Mouse (Mus musculus) CD4-positive, CD25-positive, alpha-beta regulatory T cell, adult 2 months (primary cell): ENCODE results near the gene Serpinb3c.
"Not testable (repeated sequence)": the region's sequence is repeated elsewhere in the genome, so short reads cannot be mapped to it uniquely, and the experiment has no call there.

Experiments
- DNase-seq: peaks from one replicate; pipeline ENCODE4 v3.0.0-alpha.2; 2012; ENCODE audit warnings: low read depth, low spot score

Gene Serpinb3c

DNA sequence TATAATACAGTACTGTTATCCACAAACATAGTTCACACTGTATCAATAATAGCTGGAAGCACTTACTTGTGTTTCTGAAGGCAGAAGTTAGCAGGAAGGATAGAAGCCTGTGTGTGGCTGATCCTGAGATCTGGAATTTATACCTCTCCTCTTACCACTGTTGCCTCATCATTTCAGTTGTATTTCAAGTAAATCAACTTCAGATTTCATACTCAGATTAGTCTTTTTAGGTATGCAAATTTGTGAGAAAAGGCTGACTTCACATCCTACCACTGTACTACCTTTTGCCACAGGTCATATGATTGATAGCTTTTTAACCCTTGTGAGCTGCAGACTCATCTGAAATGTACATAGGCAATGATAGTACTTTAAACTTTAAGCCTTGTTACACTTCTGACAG lies at the start of gene Serpinb3c, which contains the start of gene Serpinb3b:
Gene Serpinb3c, minus strand, starts transcription at position 111 of the 400 bp plus-strand sequence.
Gene Serpinb3b, minus strand, starts transcription at position 101 of the 400 bp plus-strand sequence.
- DNase-seq = not testable (repeated sequence)

DNA sequence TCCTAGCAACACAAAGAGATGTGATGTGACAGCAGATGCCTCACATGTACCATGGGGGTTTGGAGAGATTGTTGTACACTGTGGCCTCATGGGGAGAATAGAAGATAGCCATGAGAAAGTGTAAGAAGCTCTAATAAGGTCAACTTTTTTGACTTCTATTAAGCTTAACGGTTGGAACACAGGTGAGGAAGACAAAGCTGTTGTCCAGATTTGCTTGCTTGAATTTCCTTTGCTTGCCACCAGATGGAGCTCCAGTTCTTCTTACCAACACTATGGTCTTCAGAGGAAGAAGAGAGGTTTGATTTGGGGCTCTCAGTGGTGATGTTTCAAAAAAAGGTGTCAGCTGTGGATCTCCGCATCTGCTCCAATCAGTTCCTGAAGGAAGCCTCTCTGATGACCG lies 35.0 kb downstream of the Serpinb3c start:
- not testable (repeated sequence) for DNase-seq
